Mouse (Mus musculus) embryonic fibroblast, embryonic 13.5 days (primary cell): ENCODE data around the gene Plekhg2. TPM values are rescaled to one million over a fixed set of nuclear protein-coding genes. Genes with fewer than 3 reads are reported as not detected.

Experiments
- H3K27ac ChIP-seq: 2 replicates; pipeline ENCODE4 v1.5.1; 2012; ENCODE audit warnings: low read length, control low read depth, inconsistent platforms; ENCODE audit not compliant: insufficient read depth
- H3K4me1 ChIP-seq: 2 replicates; pipeline ENCODE4 v1.6.1; 2011; ENCODE audit warnings: low read length; ENCODE audit not compliant: control insufficient read depth, insufficient read depth
- H3K4me3 ChIP-seq: 2 replicates; pipeline ENCODE4 v1.5.1; 2011; ENCODE audit warnings: mild to moderate bottlenecking, control low read depth, low read length; ENCODE audit not compliant: insufficient read depth
- CTCF ChIP-seq: IDR thresholded peaks from 2 replicates; pipeline ENCODE4 v1.5.1; 2011; ENCODE audit warnings: mild to moderate bottlenecking, control low read depth, low read length, moderate library complexity, borderline replicate concordance; ENCODE audit not compliant: insufficient read depth
- POLR2A ChIP-seq: IDR thresholded peaks from 2 replicates; pipeline ENCODE4 v1.6.1; 2011; ENCODE audit warnings: low read depth, mild to moderate bottlenecking, control low read depth, low read length, moderate library complexity
- polyA plus RNA-seq: library from polyadenylated mRNA; stranded (reverse); fragments of >200 nt; gene quantifications from 2 replicates; pipeline ENCODE4 v1.2.4, GENCODE M21; 2011; ENCODE audit warnings: low read depth; ENCODE audit not compliant: missing spikeins, insufficient read length

The Plekhg2 gene
- polyA plus RNA-seq, 1 experiment, result 68.5 TPM

DNA sequence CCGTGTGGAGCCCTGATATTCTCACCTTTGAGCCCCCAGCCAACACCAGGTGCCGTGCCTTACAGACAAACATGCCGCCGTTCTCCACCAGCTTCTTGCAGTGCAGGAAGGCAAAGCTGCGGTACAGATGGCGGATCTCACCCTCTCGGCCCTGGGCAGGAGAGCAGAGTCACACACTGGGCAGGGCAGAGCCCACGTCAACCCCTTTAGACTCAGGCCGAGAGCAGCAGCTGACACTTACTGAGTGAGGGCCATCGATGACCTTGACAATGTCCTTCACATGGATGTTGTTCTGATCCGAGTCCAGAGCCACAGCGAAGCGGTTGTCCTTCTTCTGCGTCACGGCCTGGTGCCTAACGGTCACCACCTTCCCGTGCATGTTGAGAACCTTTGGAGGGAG is 53.7 kb downstream of the Plekhg2 start:
- Histone ChIP-seq H3K27ac (no peak overlapping the region), H3K4me3 (no peak overlapping the region), H3K4me1 (no peaks in the 10 kb centered on the region)
- TF ChIP-seq CTCF (no peak), POLR2A (no peak)

DNA sequence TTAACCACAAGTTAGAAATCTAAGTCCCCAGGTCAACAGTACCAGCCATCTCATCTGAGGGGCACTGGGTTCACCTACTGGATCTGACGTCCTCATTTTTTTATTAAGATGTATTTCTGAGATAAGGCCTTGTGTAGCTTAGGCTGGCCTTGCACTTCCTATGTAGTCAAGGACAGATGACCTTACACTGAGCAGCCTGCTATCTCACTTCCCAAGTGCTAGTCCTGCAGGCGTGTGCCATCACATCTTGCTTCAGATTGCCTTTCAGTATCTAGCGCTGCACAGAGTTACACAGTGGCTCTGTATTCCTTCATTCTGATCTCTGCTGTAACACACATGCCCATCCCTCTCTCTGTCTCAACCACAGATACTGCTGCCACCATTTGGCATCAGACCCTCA is 54.4 kb downstream of the Plekhg2 start:
- Histone ChIP-seq H3K27ac (no peak overlapping the region), H3K4me3 (no peak overlapping the region), H3K4me1 (no peaks in the 10 kb centered on the region)
- no peak for TF ChIP-seq CTCF
- TF ChIP-seq POLR2A, result no peak

DNA sequence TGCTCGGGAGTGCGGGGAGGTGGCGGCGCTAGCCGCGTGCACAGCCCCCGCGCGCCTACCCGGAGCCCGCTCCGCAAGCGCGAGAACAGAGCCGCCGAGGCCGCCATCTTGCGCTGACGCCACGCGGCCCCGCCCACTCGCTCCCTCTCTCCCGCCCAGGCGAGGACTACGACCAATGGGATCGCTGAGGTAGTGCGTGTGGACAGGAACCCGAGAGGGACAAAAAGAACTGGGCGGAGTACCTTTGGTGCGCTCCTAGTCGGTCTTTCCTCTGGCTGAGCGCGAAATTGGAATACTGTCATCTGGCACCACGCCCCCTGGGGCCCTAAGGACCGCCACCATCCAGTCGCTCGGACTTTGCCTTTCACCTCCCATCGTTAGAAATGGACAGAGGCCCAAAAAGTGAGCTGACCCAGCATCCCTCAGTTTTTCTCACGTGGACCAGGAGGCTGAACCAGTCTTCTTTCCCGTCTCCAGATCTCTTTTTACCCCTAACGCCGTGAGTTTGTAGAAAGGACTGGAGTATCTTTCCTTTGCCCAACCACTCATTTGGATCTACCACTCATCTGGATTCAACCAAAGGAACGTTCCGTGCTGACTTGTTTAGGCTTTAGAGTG is 60.4 kb downstream of the Plekhg2 start, which contains the start of gene Timm50:
Timm50 (minus strand) TSS at position 147 of the 618 bp plus-strand sequence.
- peak; percentile 79 for TF ChIP-seq POLR2A
- no peak for TF ChIP-seq CTCF
- Histone ChIP-seq H3K4me1 (no peaks in the 10 kb centered on the region), H3K4me3 (peak within 1 kb of the TSS; percentile 82), H3K27ac (no peak within 1 kb of the TSS)

DNA sequence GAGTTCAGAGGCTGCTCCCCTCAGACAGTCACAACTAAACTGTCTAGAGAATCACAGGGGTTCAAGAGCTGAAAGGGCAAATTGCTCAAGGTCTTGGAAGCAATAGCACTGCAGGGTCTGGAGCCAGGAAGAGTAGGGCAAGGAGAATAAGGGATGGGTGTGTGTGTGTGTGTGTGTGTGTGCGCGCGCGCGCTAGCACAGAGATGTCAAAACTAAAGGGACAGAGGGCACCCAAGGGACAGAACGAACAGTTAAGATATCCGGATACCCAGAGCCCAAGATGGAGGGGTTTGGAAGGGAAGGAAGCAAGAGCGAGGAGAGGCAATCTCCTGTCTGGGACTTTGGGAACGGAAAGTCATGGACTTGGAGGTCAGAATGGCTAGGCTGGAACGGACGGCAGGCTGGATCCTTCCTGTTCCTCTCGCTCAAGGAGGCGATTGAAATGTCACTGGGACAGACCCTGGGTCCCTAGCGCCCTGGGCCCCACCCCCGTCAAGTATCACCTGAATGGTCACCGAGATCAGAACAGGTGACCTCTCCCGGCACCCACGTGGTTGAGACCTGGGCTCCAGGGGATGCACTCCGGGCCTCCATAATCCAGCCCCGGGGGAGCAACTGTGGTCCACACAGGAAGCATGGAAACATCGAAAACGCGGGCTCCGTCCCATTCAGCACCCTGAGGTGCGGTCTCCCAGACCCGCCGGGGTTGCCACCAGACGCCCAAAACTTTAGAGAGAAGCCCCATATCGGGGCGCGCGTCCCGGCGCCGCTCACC is 61.1 kb downstream of the Plekhg2 start:
- H3K27ac ChIP-seq, result no peak overlapping the region
- H3K4me1 ChIP-seq, result no peaks in the 10 kb centered on the region
- H3K4me3 ChIP-seq, result peak overlapping the region; percentile 82
- TF ChIP-seq CTCF, result no peak
- TF ChIP-seq POLR2A, result no peak

DNA sequence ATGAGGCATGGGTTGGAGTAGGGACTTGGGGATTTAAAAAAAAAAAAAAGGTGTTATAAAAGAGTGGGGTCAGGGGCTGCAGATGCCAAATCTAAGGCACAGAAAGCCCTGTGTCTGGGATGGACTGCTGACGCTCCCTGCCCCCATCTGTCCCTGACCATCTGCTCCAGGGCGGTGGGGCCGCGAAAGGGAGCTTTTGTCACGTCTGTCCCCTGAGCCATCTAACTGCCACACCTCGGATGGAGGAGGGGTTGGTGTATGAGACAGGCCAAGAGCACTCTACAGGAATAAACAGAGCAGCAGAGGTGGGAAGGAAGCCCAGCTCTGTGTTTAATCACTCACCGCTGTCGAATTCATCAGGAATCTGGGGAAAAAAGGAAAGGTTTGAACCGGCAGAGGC is 62.7 kb downstream of the Plekhg2 start:
- TF ChIP-seq CTCF (no peak), POLR2A (no peak)
- Histone ChIP-seq H3K4me1 (no peaks in the 10 kb centered on the region), H3K27ac (no peak overlapping the region), H3K4me3 (no peak overlapping the region)

Other genes starting within 250 kb of the Plekhg2 start
- gene 9530053A07Rik, start 243.1 kb downstream of the Plekhg2 start, polyA plus RNA-seq, result 0.08 TPM in 1 of 2 replicates, not detected in the other
- gene Fbl, start 202.9 kb downstream of the Plekhg2 start, polyA plus RNA-seq, result 148 and 168 TPM in 2 replicates
- 12.9 and 15.1 TPM in 2 replicates for gene Dyrk1b, start 193.1 kb downstream of the Plekhg2 start, polyA plus RNA-seq
- gene Eid2, start 104.7 kb downstream of the Plekhg2 start, polyA plus RNA-seq, result 20.6 and 25.1 TPM in 2 replicates
- gene Eid2b, start 94.9 kb downstream of the Plekhg2 start, polyA plus RNA-seq, result 5.4 and 8.8 TPM in 2 replicates
- gene Selenov, start 81.4 kb downstream of the Plekhg2 start, polyA plus RNA-seq, result not detected in 2 replicates
- not detected in 2 replicates for gene Dll3, start 70.4 kb downstream of the Plekhg2 start, polyA plus RNA-seq
- 37.5 and 40.3 TPM in 2 replicates for gene Timm50, start 60.5 kb downstream of the Plekhg2 start, polyA plus RNA-seq
- 104 and 105 TPM in 2 replicates for gene Supt5, start 33.9 kb downstream of the Plekhg2 start, polyA plus RNA-seq
- gene Rps16, start 21.9 kb downstream of the Plekhg2 start, polyA plus RNA-seq, result 997 and 1,079 TPM in 2 replicates
- 23.4 and 27.4 TPM in 2 replicates for gene Zfp36, start 7.7 kb upstream of the Plekhg2 start, polyA plus RNA-seq
- 18.2 and 19.4 TPM in 2 replicates for gene Med29, start 20.1 kb upstream of the Plekhg2 start, polyA plus RNA-seq
- gene Paf1, start 20.4 kb upstream of the Plekhg2 start, polyA plus RNA-seq, result 73.5 and 82.5 TPM in 2 replicates
- gene Gmfg, start 64.8 kb upstream of the Plekhg2 start, polyA plus RNA-seq, result not detected in 2 replicates
- gene Lrfn1, start 79.4 kb upstream of the Plekhg2 start, polyA plus RNA-seq, result 4.7 and 4.9 TPM in 2 replicates
- not detected in 2 replicates for gene Ifnl2, start 137.9 kb upstream of the Plekhg2 start, polyA plus RNA-seq
- not detected in 2 replicates for gene Ifnl3, start 150.2 kb upstream of the Plekhg2 start, polyA plus RNA-seq
- not detected in 2 replicates for gene Sycn, start 168.3 kb upstream of the Plekhg2 start, polyA plus RNA-seq
- not detected in 2 replicates for gene Nccrp1, start 174.7 kb upstream of the Plekhg2 start, polyA plus RNA-seq
- gene Samd4b, start 225.5 kb upstream of the Plekhg2 start, polyA plus RNA-seq, result 65.7 and 69.3 TPM in 2 replicates
- 8.0 and 10.5 TPM in 2 replicates for gene Pak4, start 225.6 kb upstream of the Plekhg2 start, polyA plus RNA-seq